Mouse (Mus musculus) bone marrow macrophage, adult 2 months (primary cell): ENCODE measurements around the gene Hes5.

Experiments
- CTCF ChIP-seq: IDR thresholded peaks from 2 replicates; pipeline ENCODE4 v1.5.1; 2012; ENCODE audit warnings: low read depth, mild to moderate bottlenecking, low read length, moderate library complexity
- POLR2A ChIP-seq: IDR thresholded peaks from 2 replicates; pipeline ENCODE4 v1.6.1; 2012; ENCODE audit warnings: mild to moderate bottlenecking, low read depth, low read length, borderline replicate concordance

GRCm38 (mm10) chr4:154964581-154965235, 4.0 kb downstream of the Hes5 start:
- TF ChIP-seq CTCF (no peak), POLR2A (no peak)
